Mouse (Mus musculus) cerebellum, adult 2 months (tissue): ENCODE measurements around the gene Brf1.

Experiments
- CTCF ChIP-seq: fragments of 200-500 bp; IDR thresholded peaks from 2 replicates; pipeline ENCODE4 v1.5.1; 2011; ENCODE audit warnings: low read depth, mild to moderate bottlenecking, control low read depth, low read length, moderate library complexity, borderline replicate concordance; ENCODE audit not compliant: insufficient read depth
- POLR2A ChIP-seq: fragments of 200-500 bp; IDR thresholded peaks from 2 replicates; pipeline ENCODE4 v1.6.1; 2011; ENCODE audit warnings: low read length, control low read depth, borderline replicate concordance; ENCODE audit not compliant: insufficient read depth

DNA sequence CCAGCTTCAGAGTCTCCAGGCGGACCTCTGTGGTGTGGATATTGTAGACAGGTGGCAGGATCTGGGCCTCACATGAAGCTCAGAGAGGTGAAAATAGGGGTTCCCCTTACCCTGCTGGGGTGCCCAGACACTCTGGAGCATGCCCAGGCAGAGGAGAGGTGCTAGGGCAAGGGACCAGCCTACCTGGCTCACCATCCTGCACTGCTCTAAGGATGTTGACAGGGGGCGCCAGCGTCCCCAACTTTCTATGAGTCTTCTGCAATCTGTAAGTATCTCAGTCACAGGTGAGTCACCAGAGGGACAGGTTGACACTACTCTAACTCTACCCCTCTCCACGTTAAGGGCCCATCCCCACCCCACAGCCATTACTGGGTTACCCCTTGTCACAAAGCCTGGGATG lies 53.2 kb downstream of the Brf1 start:
- TF ChIP-seq CTCF, result peak; percentile 68
- TF ChIP-seq POLR2A, result no peak
